Mouse (Mus musculus): ENCODE results near the gene Gucd1. TPM values are rescaled to one million over a fixed set of nuclear protein-coding genes. Genes with fewer than 3 reads are reported as not detected.

Gucd1 gene
- polyA plus RNA-seq, 1 experiment = 48.3 TPM

GRCm38 (mm10) chr10:75304413-75304812 is 213.4 kb downstream of the Gucd1 start:
- 37% methylated on average over 6 of the region's 6 CpGs for WGBS
- Histone ChIP-seq H3K27ac (ENCODE audit: control insufficient read depth, insufficient read depth, low read depth, low read length, poor library complexity) (peak overlapping the region; percentile 61), H3K4me3 (replicated peaks; ENCODE audit: control insufficient read depth, low read depth, low read length) (no peak overlapping the region), H3K4me1 (ENCODE audit: control insufficient read depth, insufficient read depth, low read length) (peaks cover 7% of the 10 kb centered on the region)
- TF ChIP-seq POLR2A (IDR thresholded peaks at IDR 0.05; ENCODE audit: borderline replicate concordance, control insufficient read depth, low read depth, low read length) (no peak), CTCF (IDR thresholded peaks at IDR 0.05; ENCODE audit: control insufficient read depth, insufficient read depth, low read length) (no peak)

- peak overlapping the region; percentile 24; the same call in 1 of the 2 replicates for H3K27ac ChIP-seq (ENCODE audit: control insufficient read depth, insufficient read depth, low read depth, low read length, poor library complexity)
- TF ChIP-seq POLR2A (IDR thresholded peaks at IDR 0.05; ENCODE audit: borderline replicate concordance, control insufficient read depth, low read depth, low read length) (no peak), CTCF (IDR thresholded peaks at IDR 0.05; ENCODE audit: control insufficient read depth, insufficient read depth, low read length) (no peak)
- H3K4me1 ChIP-seq (ENCODE audit: control insufficient read depth, insufficient read depth, low read length) = peaks cover 7% of the 10 kb centered on the region
- WGBS = 81% methylated on average over 5 of the region's 5 CpGs
- no peak overlapping the region for H3K4me3 ChIP-seq (replicated peaks; ENCODE audit: control insufficient read depth, low read depth, low read length)
Observed at GRCm38 (mm10) chr10:75304049-75304405, 213.7 kb downstream of the Gucd1 start.

DNA sequence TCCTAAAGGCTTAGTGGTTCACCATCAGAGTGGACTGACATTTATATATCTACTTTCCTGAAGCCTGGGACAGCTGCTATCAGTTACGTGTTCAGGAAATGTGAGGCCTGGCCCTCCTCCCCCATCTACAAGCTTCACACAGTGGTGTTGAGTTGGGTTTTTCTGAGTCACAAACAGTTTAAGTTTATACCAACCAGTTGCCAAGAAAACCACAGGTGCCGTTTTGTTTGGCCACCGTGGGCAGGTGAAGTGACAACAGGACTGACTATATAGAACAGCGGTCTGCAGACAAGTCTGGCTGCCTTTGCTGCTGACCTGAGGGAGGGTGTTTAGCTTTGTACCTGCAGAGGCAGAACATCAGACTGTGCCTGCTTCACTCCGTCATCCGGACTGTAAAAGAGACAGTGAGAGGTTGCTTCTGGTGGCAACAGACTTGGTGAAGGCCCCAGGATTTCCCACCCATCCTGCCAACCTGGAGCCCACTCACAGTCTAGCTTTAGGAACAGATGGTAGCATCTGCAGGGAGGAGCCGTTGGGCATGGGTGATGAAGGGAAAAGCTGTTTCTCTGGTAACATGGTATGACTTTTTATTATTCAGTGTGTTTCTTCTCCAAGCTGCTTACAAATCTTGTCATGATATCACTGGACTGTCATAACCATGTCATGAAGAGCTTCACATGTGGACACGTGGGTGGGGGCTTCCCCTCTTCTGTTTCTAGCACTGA is 214.3 kb downstream of the Gucd1 start:
- TF ChIP-seq POLR2A (IDR thresholded peaks at IDR 0.05; ENCODE audit: borderline replicate concordance, control insufficient read depth, low read depth, low read length) = no peak
- TF ChIP-seq CTCF (IDR thresholded peaks at IDR 0.05; ENCODE audit: control insufficient read depth, insufficient read depth, low read length) = no peak
- H3K4me3 ChIP-seq (replicated peaks; ENCODE audit: control insufficient read depth, low read depth, low read length) = no peak overlapping the region
- H3K4me1 ChIP-seq (ENCODE audit: control insufficient read depth, insufficient read depth, low read length) = peaks cover 9% of the 10 kb centered on the region
- WGBS = 52% methylated on average over 8 of the region's 8 CpGs
- H3K27ac ChIP-seq (ENCODE audit: control insufficient read depth, insufficient read depth, low read depth, low read length, poor library complexity) = no peak overlapping the region

DNA sequence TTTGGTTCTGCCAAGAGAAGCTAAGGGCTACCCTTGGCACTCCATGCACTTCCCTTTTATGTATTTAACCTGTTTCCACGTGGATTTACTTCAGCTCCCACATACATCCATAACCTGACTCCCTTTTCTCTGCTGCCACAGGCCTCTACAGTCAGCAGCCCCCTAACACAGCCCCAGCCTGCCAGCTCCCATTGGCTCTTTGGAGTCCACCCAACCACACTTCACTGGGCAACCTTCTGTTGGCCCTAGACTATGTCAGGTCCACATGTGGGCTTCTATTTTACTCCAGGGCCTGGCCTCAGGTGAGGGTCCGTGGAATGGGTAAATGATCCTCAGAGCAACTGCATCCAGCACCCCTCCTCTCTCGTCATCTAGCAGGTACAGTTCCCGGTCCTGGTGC is 215.2 kb downstream of the Gucd1 start:
- Histone ChIP-seq H3K4me1 (ENCODE audit: control insufficient read depth, insufficient read depth, low read length) (peaks cover 9% of the 10 kb centered on the region), H3K4me3 (replicated peaks; ENCODE audit: control insufficient read depth, low read depth, low read length) (no peak overlapping the region), H3K27ac (ENCODE audit: control insufficient read depth, insufficient read depth, low read depth, low read length, poor library complexity) (no peak overlapping the region)
- WGBS = 65% methylated on average over 4 of the region's 4 CpGs
- no peak for TF ChIP-seq POLR2A (IDR thresholded peaks at IDR 0.05; ENCODE audit: borderline replicate concordance, control insufficient read depth, low read depth, low read length)
- no peak for TF ChIP-seq CTCF (IDR thresholded peaks at IDR 0.05; ENCODE audit: control insufficient read depth, insufficient read depth, low read length)

DNA sequence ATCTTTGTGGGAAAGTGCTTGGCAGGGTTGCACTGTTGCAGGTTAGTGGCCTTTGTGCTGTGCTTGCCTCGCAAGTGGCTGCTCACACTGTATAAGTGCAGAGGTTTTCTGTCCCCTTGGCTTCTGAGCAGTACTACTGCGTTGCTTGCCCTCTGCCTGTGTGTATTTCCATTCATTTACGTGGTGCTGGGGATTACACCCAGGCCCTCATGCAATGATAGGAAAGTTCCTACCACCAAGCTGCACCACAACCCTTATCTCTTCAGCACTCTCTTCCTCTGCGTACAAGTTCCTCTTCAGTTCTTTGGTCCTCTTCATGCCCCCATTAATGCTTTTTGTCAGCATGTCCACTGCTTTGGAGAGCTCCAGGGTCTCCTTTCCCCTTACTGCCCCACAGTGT is 215.8 kb downstream of the Gucd1 start:
- TF ChIP-seq CTCF (IDR thresholded peaks at IDR 0.05; ENCODE audit: control insufficient read depth, insufficient read depth, low read length) (no peak), POLR2A (IDR thresholded peaks at IDR 0.05; ENCODE audit: borderline replicate concordance, control insufficient read depth, low read depth, low read length) (no peak)
- Histone ChIP-seq H3K4me3 (replicated peaks; ENCODE audit: control insufficient read depth, low read depth, low read length) (no peak overlapping the region), H3K27ac (ENCODE audit: control insufficient read depth, insufficient read depth, low read depth, low read length, poor library complexity) (peak overlapping the region; percentile 15; the same call in 1 of the 2 replicates), H3K4me1 (ENCODE audit: control insufficient read depth, insufficient read depth, low read length) (peaks cover 9% of the 10 kb centered on the region)
- 19% methylated on average over 4 of the region's 4 CpGs for WGBS

DNA sequence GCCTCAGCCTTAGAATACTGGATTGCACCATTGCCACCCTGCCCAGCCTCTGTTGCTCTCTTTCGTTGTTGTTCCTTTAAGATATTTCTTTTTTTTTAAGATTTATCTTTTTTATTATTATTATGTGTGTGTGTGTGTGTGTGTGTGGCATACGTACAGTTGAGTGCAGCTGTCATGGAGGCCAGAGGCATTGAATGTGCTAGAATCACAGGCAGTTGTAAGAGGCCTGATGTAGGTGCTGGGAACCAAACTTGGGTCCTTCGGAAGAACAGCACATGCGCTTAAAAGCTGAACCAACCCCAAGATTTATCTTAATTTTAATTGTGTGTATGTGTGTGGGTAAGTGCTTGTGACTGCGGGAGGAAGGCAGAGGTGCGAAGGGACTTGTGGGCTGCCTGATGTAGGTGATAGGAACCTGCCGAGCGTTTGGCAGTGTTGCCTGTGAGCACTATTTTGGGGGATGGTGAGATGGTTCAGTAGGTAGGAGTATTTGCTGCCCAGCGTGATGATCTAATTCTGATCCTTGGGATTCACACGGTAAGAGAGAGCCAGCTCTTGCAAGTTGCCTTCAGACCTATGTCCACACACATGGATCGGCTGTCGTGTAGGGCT is 216.5 kb downstream of the Gucd1 start:
- H3K27ac ChIP-seq (ENCODE audit: control insufficient read depth, insufficient read depth, low read depth, low read length, poor library complexity) = peak overlapping the region; percentile 15; the same call in 1 of the 2 replicates
- H3K4me1 ChIP-seq (ENCODE audit: control insufficient read depth, insufficient read depth, low read length) = peaks cover 9% of the 10 kb centered on the region
- no peak overlapping the region for H3K4me3 ChIP-seq (replicated peaks; ENCODE audit: control insufficient read depth, low read depth, low read length)
- 58% methylated on average over 12 of the region's 12 CpGs for WGBS
- TF ChIP-seq CTCF (IDR thresholded peaks at IDR 0.05; ENCODE audit: control insufficient read depth, insufficient read depth, low read length) (no peak), POLR2A (IDR thresholded peaks at IDR 0.05; ENCODE audit: borderline replicate concordance, control insufficient read depth, low read depth, low read length) (no peak)

Other genes with a start within 250 kb of the Gucd1 start
- gene Adora2a, start 201.1 kb downstream of the Gucd1 start, polyA plus RNA-seq (2011; ENCODE audit: insufficient read depth, insufficient read length, low replicate concordance, missing spikeins) = 7.3 and 7.7 TPM in 2 replicates
- 1.5 and 3.2 TPM in 2 replicates for gene Upb1, start 116.9 kb downstream of the Gucd1 start, polyA plus RNA-seq (2011; ENCODE audit: insufficient read depth, insufficient read length, low replicate concordance, missing spikeins)
- gene Snrpd3, start 421 bp downstream of the Gucd1 start, polyA plus RNA-seq (2011; ENCODE audit: insufficient read depth, insufficient read length, low replicate concordance, missing spikeins) = 139 and 156 TPM in 2 replicates
- gene Lrrc75b, start 42.4 kb upstream of the Gucd1 start, polyA plus RNA-seq (2011; ENCODE audit: insufficient read depth, insufficient read length, low replicate concordance, missing spikeins) = 0.42 TPM in 1 of 2 replicates, not detected in the other
- gene Ggt1, start 43.6 kb upstream of the Gucd1 start, polyA plus RNA-seq (2011; ENCODE audit: insufficient read depth, insufficient read length, low replicate concordance, missing spikeins) = 5.2 and 11.4 TPM in 2 replicates
- gene Ggt5, start 71.4 kb upstream of the Gucd1 start, polyA plus RNA-seq (2011; ENCODE audit: insufficient read depth, insufficient read length, low replicate concordance, missing spikeins) = 13.4 and 23.1 TPM in 2 replicates
- gene Susd2, start 126.0 kb upstream of the Gucd1 start, polyA plus RNA-seq (2011; ENCODE audit: insufficient read depth, insufficient read length, low replicate concordance, missing spikeins) = 1.5 and 2.8 TPM in 2 replicates
- gene Cabin1, start 246.4 kb upstream of the Gucd1 start, polyA plus RNA-seq (2011; ENCODE audit: insufficient read depth, insufficient read length, low replicate concordance, missing spikeins) = 26.2 and 55.3 TPM in 2 replicates